ENCODE assay signal across 21 mouse cellular contexts in genomic region chr3:127646156-127646825, GRCm38 (mm10). TPM values are rescaled to one million over a fixed set of nuclear protein-coding genes. Genes with fewer than 3 reads are reported as not detected.
DNase-seq lines count a peak whose midpoint lies in the region; ATAC-seq lines count a peak whose summit lies in the region.
"Had no signal": no experiment of that assay in that cellular context is flagged by ENCODE, and none has a peak within 500 bp of the region (broad histone marks: within the 10 kb centered on the region; RNA-seq: fewer than 3 reads in every experiment).

No protein-coding gene starts in this region.

- WGBS in midbrain, embryonic 11.5 days: 48% methylated on average over 18 of the region's 18 CpGs
- 49% methylated on average over 18 of the region's 18 CpGs for WGBS in midbrain, embryonic 10.5 days
- 33% methylated on average over 18 of the region's 18 CpGs for WGBS in forebrain, embryonic 10.5 days
- WGBS in forebrain, embryonic 13.5 days: 12% methylated on average over 18 of the region's 18 CpGs
- WGBS in midbrain, embryonic 16.5 days: 30% methylated on average over 18 of the region's 18 CpGs

- H3K27me3 ChIP-seq in midbrain, embryonic 11.5 days (ENCODE audit: control insufficient read depth, insufficient read depth, low read length): peaks cover 74% of the 10 kb centered on the region
- peaks cover 99% of the 10 kb centered on the region for H3K27me3 ChIP-seq in midbrain, embryonic 10.5 days (ENCODE audit: low read depth, poor library complexity, severe bottlenecking)
- peaks cover 98% of the 10 kb centered on the region for H3K27me3 ChIP-seq in forebrain, embryonic 10.5 days (ENCODE audit: poor library complexity, severe bottlenecking)
- peaks cover 68% of the 10 kb centered on the region for H3K27me3 ChIP-seq in forebrain, embryonic 13.5 days
- H3K27me3 ChIP-seq in midbrain, embryonic 16.5 days (ENCODE audit: control insufficient read depth, insufficient read depth, low read depth, low read length): peaks cover 42% of the 10 kb centered on the region

- H3K36me3 ChIP-seq in midbrain, embryonic 11.5 days (ENCODE audit: control insufficient read depth, insufficient read depth, low read length): no peaks in the 10 kb centered on the region
- no peaks in the 10 kb centered on the region for H3K36me3 ChIP-seq in midbrain, embryonic 10.5 days
- H3K36me3 ChIP-seq in forebrain, embryonic 10.5 days (replicated peaks): no peaks in the 10 kb centered on the region
- no peaks in the 10 kb centered on the region for H3K36me3 ChIP-seq in forebrain, embryonic 13.5 days (ENCODE audit: poor library complexity, severe bottlenecking)
- no peaks in the 10 kb centered on the region for H3K36me3 ChIP-seq in midbrain, embryonic 16.5 days (ENCODE audit: control insufficient read depth, insufficient read depth, low read length)
- H3K36me3 ChIP-seq: heart, embryonic 13.5 days; intestine, embryonic 15.5 days; limb, embryonic 12.5 days; liver, embryonic 12.5 days had no signal

- H3K9me3 ChIP-seq in midbrain, embryonic 11.5 days (ENCODE audit: control insufficient read depth, low read length): no peaks in the 10 kb centered on the region
- no peaks in the 10 kb centered on the region for H3K9me3 ChIP-seq in midbrain, embryonic 10.5 days (replicated peaks)
- no peaks in the 10 kb centered on the region for H3K9me3 ChIP-seq in forebrain, embryonic 10.5 days
- no peaks in the 10 kb centered on the region for H3K9me3 ChIP-seq in forebrain, embryonic 13.5 days (replicated peaks)
- H3K9me3 ChIP-seq in midbrain, embryonic 16.5 days (replicated peaks; ENCODE audit: control insufficient read depth, low read length, poor library complexity, severe bottlenecking): no peaks in the 10 kb centered on the region
- H3K9me3 ChIP-seq: heart, embryonic 13.5 days; intestine, embryonic 15.5 days; limb, embryonic 12.5 days; liver, embryonic 12.5 days had no signal

- ATAC-seq in midbrain, embryonic 11.5 days (ENCODE audit: low FRiP score): peak; percentile 74
- peak; percentile 89 for ATAC-seq in forebrain, embryonic 13.5 days
- ATAC-seq in midbrain, embryonic 16.5 days: 0 out of 2 replicates have a peak, but pooled peaks have one; percentile 60
- ATAC-seq: intestine, embryonic 15.5 days; liver, embryonic 12.5 days; Patski had no signal

- H3K4me3 ChIP-seq in midbrain, embryonic 11.5 days (ENCODE audit: low read depth, low read length): no peak overlapping the region
- H3K4me3 ChIP-seq in midbrain, embryonic 10.5 days: no peak overlapping the region
- peak overlapping the region; percentile 8; the same call in 1 of the 2 replicates for H3K4me3 ChIP-seq in forebrain, embryonic 10.5 days
- no peak overlapping the region for H3K4me3 ChIP-seq in forebrain, embryonic 13.5 days
- no peak overlapping the region for H3K4me3 ChIP-seq in midbrain, embryonic 16.5 days (ENCODE audit: low read depth, low read length)
- H3K4me3 ChIP-seq: heart, embryonic 13.5 days; intestine, embryonic 15.5 days; limb, embryonic 12.5 days; liver, embryonic 12.5 days had no signal

- no peak overlapping the region for H3K27ac ChIP-seq in midbrain, embryonic 11.5 days (ENCODE audit: low read depth, low read length)
- no peak overlapping the region; the same call in 1 of the 2 replicates for H3K27ac ChIP-seq in midbrain, embryonic 10.5 days (replicated peaks)
- peak overlapping the region; percentile 31; the same call in 1 of the 2 replicates for H3K27ac ChIP-seq in forebrain, embryonic 10.5 days
- peak overlapping the region; percentile 72 for H3K27ac ChIP-seq in forebrain, embryonic 13.5 days
- H3K27ac ChIP-seq in midbrain, embryonic 16.5 days (ENCODE audit: low read length): no peak overlapping the region
- H3K27ac ChIP-seq: heart, embryonic 13.5 days; intestine, embryonic 15.5 days; limb, embryonic 12.5 days; liver, embryonic 12.5 days had no signal

- H3K4me2 ChIP-seq in midbrain, embryonic 11.5 days: no peak overlapping the region
- H3K4me2 ChIP-seq in forebrain, embryonic 13.5 days: peak overlapping the region; percentile 34
- no peak overlapping the region for H3K4me2 ChIP-seq in midbrain, embryonic 16.5 days (ENCODE audit: low read length)
- H3K4me2 ChIP-seq: heart, embryonic 13.5 days; intestine, embryonic 15.5 days; limb, embryonic 12.5 days; liver, embryonic 12.5 days had no signal

- peaks cover 11% of the 10 kb centered on the region for H3K4me1 ChIP-seq in midbrain, embryonic 11.5 days (ENCODE audit: control insufficient read depth, insufficient read depth, low read length)
- H3K4me1 ChIP-seq in midbrain, embryonic 10.5 days: peaks cover 30% of the 10 kb centered on the region
- peaks cover 54% of the 10 kb centered on the region for H3K4me1 ChIP-seq in forebrain, embryonic 10.5 days
- H3K4me1 ChIP-seq in forebrain, embryonic 13.5 days: peaks cover 33% of the 10 kb centered on the region
- H3K4me1 ChIP-seq in midbrain, embryonic 16.5 days (ENCODE audit: control insufficient read depth, insufficient read depth, low read length): peaks cover under 1% of the 10 kb centered on the region; the same call in 1 of the 2 replicates
- H3K4me1 ChIP-seq: intestine, embryonic 15.5 days; liver, embryonic 12.5 days had no signal

- intact Hi-C loops in heart, postnatal 36 days (cut with DNase I): no loop called here

- H3K9ac ChIP-seq in midbrain, embryonic 11.5 days (ENCODE audit: low read length): no peak overlapping the region
- H3K9ac ChIP-seq in forebrain, embryonic 13.5 days: no peak overlapping the region; the same call in 1 of the 2 replicates
- no peak overlapping the region for H3K9ac ChIP-seq in midbrain, embryonic 16.5 days (ENCODE audit: low read depth, low read length)
- H3K9ac ChIP-seq: heart, embryonic 13.5 days; intestine, embryonic 15.5 days; limb, embryonic 12.5 days; liver, embryonic 12.5 days had no signal

- DNase-seq in midbrain, embryonic 11.5 days (ENCODE audit: low spot score, missing footprints): no peak
- no peak for DNase-seq in midbrain, embryonic 10.5 days (ENCODE audit: low spot score)
- DNase-seq in forebrain, embryonic 10.5 days (ENCODE audit: extremely low spot score, low spot score): peak; percentile 64
- no peak for DNase-seq in thymus, postnatal 10 days (ENCODE audit: low spot score in 2 of 2)
- no peak for DNase-seq in heart, postnatal 36 days
- DNase-seq: adrenal gland, adult 8-10 months; heart, postnatal 4 days; lung, adult 2 months; lung, postnatal 36 days; thymus, postnatal 25 days had no signal

RNA-seq across cellular contexts. Expression of gene Neurog2, which starts 13.4 kb away (rescaled TPM):
- 76.0 and 77.7 TPM in 2 replicates for polyA plus RNA-seq in midbrain, embryonic 11.5 days (2014; fragmentation: Nextera tagmentation; extraction: Ambion mirVana)
- 26.5 and 47.5 TPM in 2 replicates for polyA plus RNA-seq in midbrain, embryonic 10.5 days (2016; fragmentation: Nextera tagmentation; extraction: Ambion mirVana)
- polyA plus RNA-seq in forebrain, embryonic 10.5 days (2016; fragmentation: Nextera tagmentation; extraction: Ambion mirVana): 20.2 and 28.0 TPM in 2 replicates
- 122 and 153 TPM in 2 replicates for polyA plus RNA-seq in forebrain, embryonic 13.5 days (2015; fragmentation: Nextera tagmentation; extraction: Ambion mirVana)
- 5.2 and 16.9 TPM in 2 replicates for polyA plus RNA-seq in midbrain, embryonic 16.5 days (2015; fragmentation: Nextera tagmentation; extraction: Ambion mirVana)
- total RNA-seq in heart, postnatal 36 days (2021): not detected
- total RNA-seq: adrenal gland, adult 8-10 months; gastrocnemius, adult 18-20 months; heart, postnatal 4 days; megakaryocyte-erythroid progenitor cell, adult 5-6 weeks had no signal
- polyA plus RNA-seq: gonadal fat pad, adult 2 months; heart, embryonic 13.5 days; intestine, embryonic 15.5 days; kidney, embryonic 16.5 days; limb, embryonic 12.5 days; liver, embryonic 12.5 days; lung, adult 2 months; Patski had no signal

Comparison
In these comparisons a context has a peak if more than half of its experiments do, and no peak if none do; other contexts are left out.
1. H3K27ac ChIP-seq: peak in forebrain, embryonic 10.5 days (single experiment) and forebrain, embryonic 13.5 days (single experiment); none in midbrain, embryonic 11.5 days (single experiment), midbrain, embryonic 10.5 days (single experiment) and midbrain, embryonic 16.5 days (single experiment).
2. Peak in every context shown above with its lines, with median percentiles within 50 percentile points of each other: ATAC-seq.